Mouse (Mus musculus): ENCODE measurements around the gene Prl8a1.

- TF ChIP-seq CTCF (IDR thresholded peaks at IDR 0.05) (no peak), EP300 (IDR thresholded peaks at IDR 0.05; ENCODE audit: insufficient read depth, low read depth, low read length) (no peak), POLR2A (IDR thresholded peaks at IDR 0.05; ENCODE audit: insufficient read depth, low read depth, low read length) (no peak)
These were observed 28.5 kb upstream of the Prl8a1 start, which contains the start of gene Prl7b1 for GRCm38 (mm10) chr13:27610482-27610881.
